Mouse (Mus musculus): ENCODE results near the gene Numb. TPM values are rescaled to one million over a fixed set of nuclear protein-coding genes. Genes with fewer than 3 reads are reported as not detected.

The Numb gene
- polyA plus RNA-seq, 1 experiment from 2014 or later: 36.1 TPM

DNA sequence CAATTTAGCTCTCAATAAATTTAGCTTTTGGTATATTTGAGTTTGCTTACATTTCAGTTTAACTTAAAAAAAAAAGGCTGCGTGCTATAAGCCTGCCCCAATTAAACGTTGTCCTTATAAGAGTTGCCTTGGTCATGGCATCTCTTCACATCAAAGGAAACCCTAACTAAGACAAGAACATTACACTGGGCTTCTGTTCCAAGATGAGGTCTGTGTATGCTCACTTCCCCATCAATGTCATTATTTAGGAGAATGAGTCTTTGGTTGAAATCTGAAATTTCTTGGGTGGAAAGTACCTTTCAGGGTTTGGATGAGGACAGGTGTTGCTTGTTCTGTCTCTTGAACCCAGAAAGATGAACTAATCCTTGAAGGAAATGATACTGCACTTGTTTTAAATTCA lies 73.9 kb downstream of the Numb start:
- no peak overlapping the region for H3K27ac ChIP-seq (ENCODE audit: low read length)
- H3K9ac ChIP-seq (ENCODE audit: low read depth, low read length): no peak overlapping the region
- H3K4me1 ChIP-seq (ENCODE audit: control insufficient read depth, insufficient read depth, low read length): peaks cover 6% of the 10 kb centered on the region; the same call in 1 of the 2 replicates
- no peak overlapping the region for H3K4me2 ChIP-seq (ENCODE audit: low read depth, low read length)
- H3K9me3 ChIP-seq (ENCODE audit: control insufficient read depth, low read length): no peaks in the 10 kb centered on the region
- H3K27me3 ChIP-seq (replicated peaks; ENCODE audit: control insufficient read depth, insufficient read depth, low read length): no peaks in the 10 kb centered on the region
- no peak overlapping the region for H3K4me3 ChIP-seq (ENCODE audit: low read length)
- H3K36me3 ChIP-seq (ENCODE audit: control insufficient read depth, insufficient read depth, low read length): no peaks in the 10 kb centered on the region
- no peak for ATAC-seq
- WGBS: 85% methylated on average over 2 of the region's 2 CpGs

DNA sequence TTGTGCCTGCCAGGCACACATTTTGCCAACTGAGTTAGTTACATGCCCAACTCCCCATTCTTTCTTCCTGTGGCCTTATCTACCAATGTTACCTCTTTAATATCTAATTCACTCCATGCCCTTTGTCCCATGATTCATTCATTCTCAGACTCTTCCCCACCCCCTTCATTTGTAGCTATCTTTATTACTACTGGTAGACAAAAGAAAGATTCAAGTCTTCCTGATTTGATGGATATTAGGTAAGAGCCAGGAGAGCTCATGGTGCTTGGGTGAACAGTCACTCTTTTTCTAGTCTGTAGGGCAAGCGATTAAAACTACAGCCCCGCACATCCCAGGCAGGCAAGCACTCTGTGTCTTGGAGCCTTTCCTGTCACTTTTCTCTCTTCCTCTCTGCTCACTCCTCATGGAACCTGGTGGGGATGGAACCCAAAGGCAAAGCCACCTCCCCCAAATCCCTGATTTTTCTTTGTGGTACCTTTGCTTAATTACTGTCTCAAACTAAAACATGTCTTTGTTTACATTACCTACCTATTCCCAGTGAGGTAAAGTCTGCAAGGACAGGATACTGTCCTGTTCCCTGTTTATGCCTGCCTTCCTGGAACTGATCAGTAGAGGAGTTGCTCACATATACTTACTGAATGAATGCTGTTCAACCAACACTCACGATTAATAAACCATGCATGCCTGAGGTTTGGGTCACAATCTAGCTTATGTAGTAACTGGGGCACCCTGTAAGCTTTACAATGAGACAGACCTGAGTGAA lies 78.9 kb downstream of the Numb start:
- peak; percentile 84 for ATAC-seq
- 64% methylated on average over 3 of the region's 3 CpGs for WGBS
- Histone ChIP-seq H3K36me3 (ENCODE audit: control insufficient read depth, insufficient read depth, low read length) (no peaks in the 10 kb centered on the region), H3K9me3 (ENCODE audit: control insufficient read depth, low read length) (no peaks in the 10 kb centered on the region), H3K27me3 (replicated peaks; ENCODE audit: control insufficient read depth, insufficient read depth, low read length) (no peaks in the 10 kb centered on the region), H3K4me3 (ENCODE audit: low read length) (no peak overlapping the region), H3K4me1 (ENCODE audit: control insufficient read depth, insufficient read depth, low read length) (0 out of 2 replicates have a peak, but pooled peaks cover 2% of the 10 kb centered on the region), H3K9ac (ENCODE audit: low read depth, low read length) (no peak overlapping the region), H3K27ac (ENCODE audit: low read length) (peak overlapping the region; percentile 57), H3K4me2 (ENCODE audit: low read depth, low read length) (no peak overlapping the region)

DNA sequence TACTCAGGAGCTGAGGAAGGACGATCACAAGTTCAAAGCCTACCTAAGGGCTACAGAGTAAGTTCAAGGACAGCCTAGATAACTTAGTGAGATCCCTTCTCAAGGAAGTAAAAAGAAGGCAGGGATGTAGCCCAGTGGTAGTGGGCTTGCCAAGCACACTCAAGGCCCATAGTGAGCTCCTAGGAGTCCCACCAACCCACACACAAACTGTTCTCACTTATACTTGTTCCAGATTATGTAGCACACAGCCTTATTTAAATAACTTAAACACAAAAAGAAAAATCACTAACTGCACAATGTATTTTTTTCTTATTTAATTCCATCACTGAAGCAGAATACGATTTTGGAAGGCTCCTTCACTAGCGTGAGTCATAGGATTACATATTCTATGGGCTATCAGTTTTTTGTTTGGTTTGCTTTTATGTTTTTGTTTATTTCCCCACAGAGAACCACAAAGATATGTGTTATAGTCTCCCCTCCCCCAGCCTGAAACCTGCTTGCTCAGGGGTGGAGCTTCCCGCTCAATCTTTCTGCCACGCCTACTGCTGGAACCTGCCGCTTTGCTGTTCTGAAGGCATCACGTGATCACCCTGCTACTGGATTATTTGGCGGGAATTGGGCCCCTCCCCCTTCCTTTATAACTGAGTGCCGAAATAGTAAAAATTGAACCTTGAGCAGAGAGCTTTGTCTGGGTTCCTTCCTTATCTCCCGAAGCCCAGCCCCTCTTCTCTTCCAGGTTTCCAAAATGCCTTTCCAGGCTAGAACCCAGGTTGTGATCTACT lies 80.1 kb downstream of the Numb start:
- H3K27ac ChIP-seq (ENCODE audit: low read length): no peak overlapping the region
- H3K4me2 ChIP-seq (ENCODE audit: low read depth, low read length): no peak overlapping the region
- 0 out of 2 replicates have a peak, but pooled peaks cover 2% of the 10 kb centered on the region for H3K4me1 ChIP-seq (ENCODE audit: control insufficient read depth, insufficient read depth, low read length)
- H3K9ac ChIP-seq (ENCODE audit: low read depth, low read length): no peak overlapping the region
- 83% methylated on average over 10 of the region's 10 CpGs for WGBS
- no peak overlapping the region for H3K4me3 ChIP-seq (ENCODE audit: low read length)
- no peaks in the 10 kb centered on the region for H3K9me3 ChIP-seq (ENCODE audit: control insufficient read depth, low read length)
- ATAC-seq: no peak
- no peaks in the 10 kb centered on the region for H3K27me3 ChIP-seq (replicated peaks; ENCODE audit: control insufficient read depth, insufficient read depth, low read length)
- no peaks in the 10 kb centered on the region for H3K36me3 ChIP-seq (ENCODE audit: control insufficient read depth, insufficient read depth, low read length)

DNA sequence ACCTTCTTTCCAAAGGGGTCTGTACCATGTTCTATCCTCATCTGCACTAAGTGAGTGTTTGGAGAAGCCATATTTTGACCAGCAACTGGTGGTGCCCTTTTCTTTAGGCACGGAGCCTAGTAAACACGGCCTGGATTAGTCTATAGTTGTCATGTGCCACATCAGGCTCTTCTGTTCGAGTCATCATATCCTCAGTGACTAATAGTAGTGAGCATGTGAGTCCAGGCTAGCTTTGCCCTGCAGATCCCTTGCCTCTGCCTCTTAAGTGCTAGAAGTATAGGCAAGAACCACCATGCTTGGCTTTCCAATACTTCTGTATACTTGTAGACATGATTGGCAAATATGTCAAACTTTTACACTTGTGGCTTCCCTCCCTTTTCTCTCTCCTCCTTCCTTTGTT lies 87.8 kb downstream of the Numb start:
- WGBS: 97% methylated on average over 3 of the region's 3 CpGs
- Histone ChIP-seq H3K4me2 (ENCODE audit: low read depth, low read length) (no peak overlapping the region), H3K9me3 (ENCODE audit: control insufficient read depth, low read length) (no peaks in the 10 kb centered on the region), H3K36me3 (ENCODE audit: control insufficient read depth, insufficient read depth, low read length) (peaks cover 7% of the 10 kb centered on the region), H3K4me3 (ENCODE audit: low read length) (no peak overlapping the region), H3K27me3 (replicated peaks; ENCODE audit: control insufficient read depth, insufficient read depth, low read length) (no peaks in the 10 kb centered on the region), H3K27ac (ENCODE audit: low read length) (no peak overlapping the region), H3K9ac (ENCODE audit: low read depth, low read length) (no peak overlapping the region), H3K4me1 (ENCODE audit: control insufficient read depth, insufficient read depth, low read length) (no peaks in the 10 kb centered on the region)
- no peak for ATAC-seq

DNA sequence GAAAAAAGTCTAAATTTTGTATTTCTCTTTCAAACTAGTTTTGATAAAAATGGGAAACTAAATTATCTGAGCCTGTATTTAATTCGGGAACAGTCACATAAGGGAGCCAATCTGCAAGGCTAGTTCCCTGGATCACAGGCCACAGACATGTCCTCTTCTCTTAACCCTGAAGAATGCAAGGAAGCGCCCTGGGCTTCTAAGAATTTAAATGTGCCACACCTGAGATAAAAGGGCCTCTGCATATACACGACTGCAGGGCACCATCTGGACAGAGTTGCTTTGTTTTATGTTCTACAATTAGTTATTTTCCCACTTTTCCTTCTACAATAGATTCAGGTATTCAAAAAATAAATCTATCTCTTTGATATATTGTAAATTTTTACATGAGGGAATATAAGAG lies 91.3 kb downstream of the Numb start:
- 83% methylated on average over 3 of the region's 3 CpGs for WGBS

DNA sequence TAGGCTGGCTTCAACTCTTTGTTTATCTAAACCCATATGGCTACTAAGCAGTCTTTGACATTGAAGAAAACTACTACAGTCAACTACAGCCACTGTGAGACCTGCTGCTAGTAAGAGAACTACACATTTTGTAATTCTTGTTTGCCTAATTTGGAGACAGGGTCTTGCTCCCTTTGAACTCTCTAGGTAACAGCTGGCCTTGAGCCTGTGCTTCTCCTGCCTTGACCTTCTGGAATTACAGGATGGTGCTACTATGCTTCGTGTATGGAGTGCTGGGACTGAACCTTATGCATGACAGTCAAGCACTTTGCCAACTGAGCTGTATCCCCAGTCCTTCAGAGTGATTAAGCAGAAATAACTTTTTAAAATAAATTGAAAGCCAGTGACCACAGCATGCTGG lies 105.1 kb downstream of the Numb start:
- H3K4me2 ChIP-seq (ENCODE audit: low read depth, low read length): no peak overlapping the region
- ATAC-seq: no peak
- H3K4me1 ChIP-seq (ENCODE audit: control insufficient read depth, insufficient read depth, low read length): no peaks in the 10 kb centered on the region
- no peak overlapping the region for H3K9ac ChIP-seq (ENCODE audit: low read depth, low read length)
- no peaks in the 10 kb centered on the region for H3K27me3 ChIP-seq (replicated peaks; ENCODE audit: control insufficient read depth, insufficient read depth, low read length)
- 83% methylated on average over 1 of the region's 1 CpGs for WGBS
- H3K4me3 ChIP-seq (ENCODE audit: low read length): no peak overlapping the region
- no peaks in the 10 kb centered on the region for H3K9me3 ChIP-seq (ENCODE audit: control insufficient read depth, low read length)
- H3K27ac ChIP-seq (ENCODE audit: low read length): no peak overlapping the region
- H3K36me3 ChIP-seq (ENCODE audit: control insufficient read depth, insufficient read depth, low read length): no peaks in the 10 kb centered on the region

More for the DNA sequence above, 91.3 kb downstream of the Numb start:
- no peak overlapping the region for H3K27ac ChIP-seq (ENCODE audit: low read length)
- peaks cover 7% of the 10 kb centered on the region for H3K36me3 ChIP-seq (ENCODE audit: control insufficient read depth, insufficient read depth, low read length)
- H3K27me3 ChIP-seq (replicated peaks; ENCODE audit: control insufficient read depth, insufficient read depth, low read length): no peaks in the 10 kb centered on the region
- H3K4me1 ChIP-seq (ENCODE audit: control insufficient read depth, insufficient read depth, low read length): no peaks in the 10 kb centered on the region
- H3K9ac ChIP-seq (ENCODE audit: low read depth, low read length): no peak overlapping the region
- no peak overlapping the region for H3K4me2 ChIP-seq (ENCODE audit: low read depth, low read length)
- H3K9me3 ChIP-seq (ENCODE audit: control insufficient read depth, low read length): no peaks in the 10 kb centered on the region
- ATAC-seq: no peak
- H3K4me3 ChIP-seq (ENCODE audit: low read length): no peak overlapping the region

DNA sequence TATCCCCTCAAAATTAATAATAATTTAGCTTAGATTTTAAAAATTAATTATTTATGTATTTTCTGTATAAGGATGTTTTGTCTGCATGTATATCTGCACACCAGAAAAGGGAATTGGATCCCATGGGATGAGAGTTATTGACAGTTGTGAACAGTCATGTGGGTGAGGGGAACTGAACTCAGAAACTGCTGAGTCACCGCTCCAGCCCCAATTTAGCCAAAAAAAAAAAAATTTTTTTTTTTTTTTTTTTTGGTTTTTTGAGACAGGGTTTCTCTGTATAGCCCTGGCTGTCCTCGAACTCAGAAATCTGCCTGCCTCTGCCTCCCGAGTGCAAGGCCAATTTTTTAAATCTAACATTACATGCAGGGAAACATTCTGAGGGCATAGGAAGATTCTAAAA lies 109.8 kb downstream of the Numb start:
- no peaks in the 10 kb centered on the region for H3K4me1 ChIP-seq (ENCODE audit: control insufficient read depth, insufficient read depth, low read length)
- peaks cover 11% of the 10 kb centered on the region for H3K36me3 ChIP-seq (ENCODE audit: control insufficient read depth, insufficient read depth, low read length)
- no peak overlapping the region for H3K4me2 ChIP-seq (ENCODE audit: low read depth, low read length)
- 95% methylated on average over 3 of the region's 3 CpGs for WGBS
- no peak overlapping the region for H3K4me3 ChIP-seq (ENCODE audit: low read length)
- H3K27ac ChIP-seq (ENCODE audit: low read length): no peak overlapping the region
- no peak overlapping the region for H3K9ac ChIP-seq (ENCODE audit: low read depth, low read length)
- H3K9me3 ChIP-seq (ENCODE audit: control insufficient read depth, low read length): no peaks in the 10 kb centered on the region
- H3K27me3 ChIP-seq (replicated peaks; ENCODE audit: control insufficient read depth, insufficient read depth, low read length): no peaks in the 10 kb centered on the region
- no peak for ATAC-seq

DNA sequence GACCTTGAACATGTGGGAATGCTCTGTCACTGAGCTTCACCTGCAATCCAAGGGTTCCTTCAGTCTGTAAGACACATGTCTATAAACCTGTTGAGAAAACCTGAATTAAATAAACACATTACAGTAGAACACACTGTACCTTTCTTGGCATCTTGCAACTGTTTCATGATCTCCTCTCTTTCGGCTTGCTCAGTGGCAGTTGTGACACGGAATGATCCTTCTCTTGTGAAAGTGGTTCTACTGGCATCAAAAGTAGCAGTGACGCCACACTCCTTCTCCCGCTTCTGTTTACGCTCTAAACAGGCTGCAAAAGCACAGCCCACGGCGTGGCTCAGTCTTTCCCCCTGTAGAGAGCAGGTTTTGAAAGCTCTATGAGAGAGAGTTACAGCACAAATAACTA lies 118.1 kb downstream of the Numb start:
- Histone ChIP-seq H3K27ac (ENCODE audit: low read length) (no peak overlapping the region), H3K36me3 (ENCODE audit: control insufficient read depth, insufficient read depth, low read length) (peaks cover 34% of the 10 kb centered on the region), H3K9ac (ENCODE audit: low read depth, low read length) (no peak overlapping the region), H3K27me3 (replicated peaks; ENCODE audit: control insufficient read depth, insufficient read depth, low read length) (no peaks in the 10 kb centered on the region), H3K4me2 (ENCODE audit: low read depth, low read length) (no peak overlapping the region), H3K9me3 (ENCODE audit: control insufficient read depth, low read length) (no peaks in the 10 kb centered on the region), H3K4me3 (ENCODE audit: low read length) (no peak overlapping the region), H3K4me1 (ENCODE audit: control insufficient read depth, insufficient read depth, low read length) (no peaks in the 10 kb centered on the region)
- no peak for ATAC-seq
- WGBS: 95% methylated on average over 7 of the region's 7 CpGs

DNA sequence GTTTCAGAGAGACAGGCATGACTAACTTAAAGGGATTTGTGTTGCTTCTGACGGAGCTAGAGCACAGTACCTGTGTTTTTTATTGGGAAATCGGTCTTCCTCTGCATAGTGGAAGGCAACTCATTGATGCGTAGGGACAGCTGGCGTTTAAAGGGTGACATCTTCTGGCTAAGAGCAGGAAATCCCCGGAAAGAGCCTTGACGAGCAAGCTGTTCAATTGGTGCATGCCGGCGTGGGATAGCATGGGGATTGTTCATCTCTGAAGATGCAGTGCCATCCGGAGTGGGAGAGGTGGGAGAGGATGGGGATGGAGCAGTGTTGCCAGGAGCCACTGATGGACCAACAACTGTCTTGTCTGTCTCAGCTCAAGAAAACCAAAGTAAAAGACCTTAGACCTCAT lies 120.8 kb downstream of the Numb start:
- no peak for ATAC-seq
- H3K9me3 ChIP-seq (ENCODE audit: control insufficient read depth, low read length): no peaks in the 10 kb centered on the region
- no peak overlapping the region for H3K4me3 ChIP-seq (ENCODE audit: low read length)
- H3K27ac ChIP-seq (ENCODE audit: low read length): no peak overlapping the region
- WGBS: 61% methylated on average over 9 of the region's 9 CpGs
- no peaks in the 10 kb centered on the region for H3K4me1 ChIP-seq (ENCODE audit: control insufficient read depth, insufficient read depth, low read length)
- no peaks in the 10 kb centered on the region for H3K27me3 ChIP-seq (replicated peaks; ENCODE audit: control insufficient read depth, insufficient read depth, low read length)
- H3K4me2 ChIP-seq (ENCODE audit: low read depth, low read length): no peak overlapping the region
- no peak overlapping the region for H3K9ac ChIP-seq (ENCODE audit: low read depth, low read length)
- H3K36me3 ChIP-seq (ENCODE audit: control insufficient read depth, insufficient read depth, low read length): peaks cover 15% of the 10 kb centered on the region
